Comparison of ENCODE assay signal across 8 mouse cellular contexts in the genomic region with DNA sequence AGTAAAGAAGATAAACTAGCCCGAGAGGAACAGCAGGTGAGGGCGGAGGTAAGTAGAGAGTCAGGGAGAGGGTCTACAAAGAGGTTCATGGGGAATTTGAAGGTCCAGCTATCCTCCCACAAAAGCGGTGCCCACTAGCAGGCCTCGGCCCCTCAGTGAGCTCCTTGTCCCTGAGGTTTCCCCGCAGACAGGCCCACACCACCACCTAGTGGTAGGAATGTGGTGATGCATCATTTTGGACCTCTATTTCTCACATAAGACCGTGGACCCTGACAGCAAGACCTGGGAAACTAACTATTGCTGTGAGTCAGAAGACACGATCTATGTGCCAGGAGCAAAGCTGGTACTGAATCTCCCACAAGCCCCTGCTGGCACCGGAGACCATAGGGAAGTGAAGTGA. TPM values are rescaled to one million over a fixed set of nuclear protein-coding genes. Genes with fewer than 3 reads are reported as not detected.
A peak's percentile ranks its signal among the peaks of the same experiment; 100 is the strongest.
DNase-seq lines count a peak whose midpoint lies in the region; ATAC-seq and TF ChIP-seq lines count a peak whose summit lies in the region.

No protein-coding gene starts in this region.

- peak; percentile 99 for TF ChIP-seq CTCF in left cerebral cortex, adult 2 months (IDR thresholded peaks at IDR 0.05)

- H3K36me3 ChIP-seq in kidney, embryonic 16.5 days (ENCODE audit: insufficient read depth, low read length), result no peaks in the 10 kb centered on the region
- no peaks in the 10 kb centered on the region for H3K36me3 ChIP-seq in hindbrain, embryonic 14.5 days (replicated peaks; ENCODE audit: control insufficient read depth, insufficient read depth)
- no peaks in the 10 kb centered on the region for H3K36me3 ChIP-seq in splenic B cell, adult 2 months (ENCODE audit: control insufficient read depth, insufficient read depth, low read length, poor library complexity, severe bottlenecking)

- no peak for ATAC-seq in kidney, embryonic 16.5 days (ENCODE audit: low FRiP score, low TSS enrichment)
- ATAC-seq in frontal cortex, adult (ENCODE audit: low TSS enrichment), result peak; percentile 50; the same call in 1 of the 2 replicates
- no peak for ATAC-seq in hindbrain, embryonic 14.5 days (ENCODE audit: low FRiP score)
- ATAC-seq in monocyte, adult 5-6 weeks (replicated peaks; ENCODE audit: insufficient number of reproducible peaks, low FRiP score, low TSS enrichment, poor library complexity, severe bottlenecking), result peak; percentile 83

- H3K27ac ChIP-seq in kidney, embryonic 16.5 days (ENCODE audit: low read length), result no peak overlapping the region
- no peak overlapping the region for H3K27ac ChIP-seq in hindbrain, embryonic 14.5 days
- H3K27ac ChIP-seq in left cerebral cortex, adult 2 months, result no peak overlapping the region

- H3K9me3 ChIP-seq in kidney, embryonic 16.5 days (ENCODE audit: low read length), result no peaks in the 10 kb centered on the region
- no peaks in the 10 kb centered on the region for H3K9me3 ChIP-seq in hindbrain, embryonic 14.5 days (ENCODE audit: control insufficient read depth, low read length)

- peaks cover 13% of the 10 kb centered on the region for H3K4me1 ChIP-seq in kidney, embryonic 16.5 days (ENCODE audit: insufficient read depth, low read length)
- H3K4me1 ChIP-seq in hindbrain, embryonic 14.5 days (replicated peaks; ENCODE audit: control insufficient read depth, insufficient read depth, low read length), result no peaks in the 10 kb centered on the region

- WGBS in kidney, embryonic 16.5 days, result 15% methylated on average over 8 of the region's 8 CpGs
- 16% methylated on average over 8 of the region's 8 CpGs for WGBS in hindbrain, embryonic 14.5 days

- no peak overlapping the region for H3K4me3 ChIP-seq in kidney, embryonic 16.5 days (ENCODE audit: low read length)
- no peak overlapping the region for H3K4me3 ChIP-seq in hindbrain, embryonic 14.5 days (replicated peaks; ENCODE audit: low read length)
- H3K4me3 ChIP-seq in left cerebral cortex, adult 2 months, result no peak overlapping the region

- peak; percentile 81 for DNase-seq in kidney, adult 11 months
- peak; percentile 55 for DNase-seq in cerebellum, adult 11-12 months
- peak; percentile 88 for DNase-seq in hindbrain, embryonic 14.5 days (ENCODE audit: low spot score)
- peak; percentile 73 to 78 for DNase-seq in left cerebral cortex, adult 2 months (ENCODE audit: extremely low spot score in 1 of 2, low spot score in 2 of 2)
- DNase-seq in splenic B cell, adult 2 months (ENCODE audit: low read depth, low spot score), result peak; percentile 81

- H3K4me2 ChIP-seq in kidney, embryonic 16.5 days (replicated peaks; ENCODE audit: low read depth, low read length), result no peak overlapping the region
- H3K4me2 ChIP-seq in hindbrain, embryonic 14.5 days (replicated peaks), result no peak overlapping the region

- H3K9ac ChIP-seq in kidney, embryonic 16.5 days (replicated peaks; ENCODE audit: low read length), result no peak overlapping the region
- no peak overlapping the region for H3K9ac ChIP-seq in hindbrain, embryonic 14.5 days

- no peaks in the 10 kb centered on the region for H3K27me3 ChIP-seq in kidney, embryonic 16.5 days (ENCODE audit: insufficient read depth, low read length)
- 0 out of 2 replicates have a peak, but pooled peaks cover 3% of the 10 kb centered on the region for H3K27me3 ChIP-seq in hindbrain, embryonic 14.5 days (ENCODE audit: control insufficient read depth, insufficient read depth, low read length)
- no peaks in the 10 kb centered on the region for H3K27me3 ChIP-seq in splenic B cell, adult 2 months (ENCODE audit: control insufficient read depth, insufficient read depth, low read length, poor library complexity, severe bottlenecking)

- intact Hi-C loops in left cerebral cortex, adult 2 months (cut with DNase I), result no loop called here

RNA-seq across cellular contexts. Expression of a gene that starts 9.8 kb away (rescaled TPM):
- polyA plus RNA-seq in kidney, embryonic 16.5 days (2015; fragmentation: Nextera tagmentation; extraction: Ambion mirVana), result 0.10 and 0.21 TPM in 2 replicates
- not detected in 2 replicates for polyA plus RNA-seq in hindbrain, embryonic 14.5 days (2014; fragmentation: Nextera tagmentation; extraction: Ambion mirVana)
- not detected for total RNA-seq in left cerebral cortex, adult 2 months (2021)
- total RNA-seq in monocyte, adult 5-6 weeks (2017), result not detected in 3 replicates

RNA-seq across cellular contexts. Expression of a gene that starts 14.3 kb away (rescaled TPM):
- polyA plus RNA-seq in kidney, embryonic 16.5 days (2015; fragmentation: Nextera tagmentation; extraction: Ambion mirVana), result 0.97 TPM in 1 of 2 replicates, not detected in the other
- polyA plus RNA-seq in hindbrain, embryonic 14.5 days (2014; fragmentation: Nextera tagmentation; extraction: Ambion mirVana), result 0.24 TPM in 1 of 2 replicates, not detected in the other
- 1 to 10 TPM; 2.2 to 3.0 TPM for total RNA-seq in left cerebral cortex, adult 2 months (2021)
- total RNA-seq in monocyte, adult 5-6 weeks (2017), result 21.2 to 56.5 TPM (median 31.1 TPM) in 3 replicates

RNA-seq across cellular contexts. Expression of a gene that starts 27.5 kb away (rescaled TPM):
- polyA plus RNA-seq in kidney, embryonic 16.5 days (2015; fragmentation: Nextera tagmentation; extraction: Ambion mirVana), result 0.41 TPM in 1 of 2 replicates, not detected in the other
- polyA plus RNA-seq in hindbrain, embryonic 14.5 days (2014; fragmentation: Nextera tagmentation; extraction: Ambion mirVana), result not detected in 2 replicates
- total RNA-seq in left cerebral cortex, adult 2 months (2021), result not detected
- not detected in 3 replicates for total RNA-seq in monocyte, adult 5-6 weeks (2017)

Comparison
In these comparisons a context has a peak if more than half of its experiments do, and no peak if none do; other contexts are left out.
1. ATAC-seq: peak in frontal cortex, adult (single experiment) and monocyte, adult 5-6 weeks (single experiment); none in kidney, embryonic 16.5 days (single experiment) and hindbrain, embryonic 14.5 days (single experiment).
2. Peak in every context shown above with its lines, with median percentiles within 50 percentile points of each other: DNase-seq.